Mouse (Mus musculus): ENCODE data around the gene Ssr1.

DNA sequence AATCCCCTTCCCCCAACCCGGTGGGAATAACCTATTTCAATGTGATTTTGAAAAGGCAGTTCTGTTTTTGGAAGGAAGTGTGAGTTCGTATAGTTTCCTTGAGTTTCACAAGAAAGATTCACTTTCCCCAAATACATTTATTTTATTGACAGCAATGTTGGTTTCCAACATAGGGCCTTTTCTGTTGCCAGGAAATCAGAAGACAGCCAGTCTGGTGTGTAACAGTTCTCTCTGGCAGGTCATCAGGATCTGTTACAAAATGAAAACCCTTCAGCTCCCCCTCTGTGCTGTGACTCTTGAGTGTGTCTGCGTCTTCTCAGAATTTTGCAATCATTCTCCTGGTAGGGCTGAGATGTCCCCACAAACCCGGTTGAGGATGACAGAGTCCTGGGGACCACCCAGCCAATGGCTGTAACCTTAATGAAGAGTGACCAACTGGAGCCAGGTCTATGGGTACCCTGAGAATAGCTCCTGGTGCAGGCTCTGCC lies 69.5 kb downstream of the Ssr1 start:
- TF ChIP-seq GATA1 (IDR thresholded peaks at IDR 0.05; ENCODE audit: borderline replicate concordance, low read length) (no peak), CTCF (IDR thresholded peaks at IDR 0.05; ENCODE audit: low read depth, low read length) (no peak)
